Mouse (Mus musculus): Measurements from ENCODE around the gene Rem2. TPM values are rescaled to one million over a fixed set of nuclear protein-coding genes. Genes with fewer than 3 reads are reported as not detected.

The Rem2 gene
- polyA plus RNA-seq, 1 experiment from 2014 or later = 6.9 TPM

GRCm38 (mm10) chr14:54432078-54432836 is 43.6 kb upstream of the Rem2 start:
- Histone ChIP-seq H3K9ac (ENCODE audit: low read depth, low read length) (peak overlapping the region; percentile 99), H3K4me2 (replicated peaks; ENCODE audit: low read depth, low read length) (peak overlapping the region; percentile 64), H3K4me3 (ENCODE audit: low read length) (peak overlapping the region; percentile 93), H3K4me1 (ENCODE audit: control insufficient read depth, insufficient read depth, low read length) (peaks cover 40% of the 10 kb centered on the region), H3K36me3 (ENCODE audit: control insufficient read depth, insufficient read depth, low read length) (peaks cover 35% of the 10 kb centered on the region), H3K9me3 (ENCODE audit: control insufficient read depth, low read length) (no peaks in the 10 kb centered on the region), H3K27ac (ENCODE audit: low read depth, low read length) (peak overlapping the region; percentile 98), H3K27me3 (ENCODE audit: control insufficient read depth, insufficient read depth, low read length) (no peaks in the 10 kb centered on the region)
- 2% methylated on average over 54 of the region's 54 CpGs for WGBS
- peak; percentile 48 for ATAC-seq (ENCODE audit: low FRiP score, low TSS enrichment)

- H3K9me3 ChIP-seq (ENCODE audit: control insufficient read depth, low read length) = no peaks in the 10 kb centered on the region
- H3K4me3 ChIP-seq (ENCODE audit: low read length) = peak overlapping the region; percentile 93
- ATAC-seq (ENCODE audit: low FRiP score, low TSS enrichment) = peak; percentile 22
- H3K27ac ChIP-seq (ENCODE audit: low read depth, low read length) = peak overlapping the region; percentile 98
- peak overlapping the region; percentile 64 for H3K4me2 ChIP-seq (replicated peaks; ENCODE audit: low read depth, low read length)
- peaks cover 36% of the 10 kb centered on the region for H3K4me1 ChIP-seq (ENCODE audit: control insufficient read depth, insufficient read depth, low read length)
- WGBS = 22% methylated on average over 17 of the region's 17 CpGs
- no peaks in the 10 kb centered on the region for H3K27me3 ChIP-seq (ENCODE audit: control insufficient read depth, insufficient read depth, low read length)
- peaks cover 42% of the 10 kb centered on the region for H3K36me3 ChIP-seq (ENCODE audit: control insufficient read depth, insufficient read depth, low read length)
- peak overlapping the region; percentile 99 for H3K9ac ChIP-seq (ENCODE audit: low read depth, low read length)
Observed at GRCm38 (mm10) chr14:54432837-54433830, 42.8 kb upstream of the Rem2 start.

GRCm38 (mm10) chr14:54433941-54434531 is 41.9 kb upstream of the Rem2 start:
- Histone ChIP-seq H3K27ac (ENCODE audit: low read depth, low read length) (peak overlapping the region; percentile 37; the same call in 1 of the 2 replicates), H3K9ac (ENCODE audit: low read depth, low read length) (peak overlapping the region; percentile 99; the same call in 1 of the 2 replicates), H3K36me3 (ENCODE audit: control insufficient read depth, insufficient read depth, low read length) (peaks cover 45% of the 10 kb centered on the region), H3K4me3 (ENCODE audit: low read length) (peak overlapping the region; percentile 93), H3K9me3 (ENCODE audit: control insufficient read depth, low read length) (no peaks in the 10 kb centered on the region), H3K4me2 (replicated peaks; ENCODE audit: low read depth, low read length) (peak overlapping the region; percentile 64), H3K4me1 (ENCODE audit: control insufficient read depth, insufficient read depth, low read length) (peaks cover 36% of the 10 kb centered on the region), H3K27me3 (ENCODE audit: control insufficient read depth, insufficient read depth, low read length) (no peaks in the 10 kb centered on the region)
- ATAC-seq (ENCODE audit: low FRiP score, low TSS enrichment) = no peak
- 40% methylated on average over 12 of the region's 12 CpGs for WGBS

GRCm38 (mm10) chr14:54435194-54435918 is 40.5 kb upstream of the Rem2 start:
- H3K9me3 ChIP-seq (ENCODE audit: control insufficient read depth, low read length) = no peaks in the 10 kb centered on the region
- H3K4me2 ChIP-seq (replicated peaks; ENCODE audit: low read depth, low read length) = no peak overlapping the region
- no peak for ATAC-seq (ENCODE audit: low FRiP score, low TSS enrichment)
- H3K27me3 ChIP-seq (ENCODE audit: control insufficient read depth, insufficient read depth, low read length) = no peaks in the 10 kb centered on the region
- no peak overlapping the region for H3K4me3 ChIP-seq (ENCODE audit: low read length)
- H3K4me1 ChIP-seq (ENCODE audit: control insufficient read depth, insufficient read depth, low read length) = peaks cover 24% of the 10 kb centered on the region
- no peak overlapping the region for H3K9ac ChIP-seq (ENCODE audit: low read depth, low read length)
- 87% methylated on average over 11 of the region's 11 CpGs for WGBS
- peaks cover 48% of the 10 kb centered on the region for H3K36me3 ChIP-seq (ENCODE audit: control insufficient read depth, insufficient read depth, low read length)
- H3K27ac ChIP-seq (ENCODE audit: low read depth, low read length) = no peak overlapping the region

- Histone ChIP-seq H3K9ac (ENCODE audit: low read depth, low read length) (no peak overlapping the region), H3K36me3 (ENCODE audit: control insufficient read depth, insufficient read depth, low read length) (peaks cover 64% of the 10 kb centered on the region), H3K4me2 (replicated peaks; ENCODE audit: low read depth, low read length) (no peak overlapping the region), H3K4me3 (ENCODE audit: low read length) (no peak overlapping the region), H3K4me1 (ENCODE audit: control insufficient read depth, insufficient read depth, low read length) (peaks cover 4% of the 10 kb centered on the region), H3K9me3 (ENCODE audit: control insufficient read depth, low read length) (no peaks in the 10 kb centered on the region), H3K27ac (ENCODE audit: low read depth, low read length) (no peak overlapping the region), H3K27me3 (ENCODE audit: control insufficient read depth, insufficient read depth, low read length) (no peaks in the 10 kb centered on the region)
- 85% methylated on average over 12 of the region's 12 CpGs for WGBS
- ATAC-seq (ENCODE audit: low FRiP score, low TSS enrichment) = no peak
Observed at GRCm38 (mm10) chr14:54439155-54439554, 36.7 kb upstream of the Rem2 start.

GRCm38 (mm10) chr14:54439610-54440009 is 36.3 kb upstream of the Rem2 start:
- 60% methylated on average over 7 of the region's 7 CpGs for WGBS

GRCm38 (mm10) chr14:54440538-54440937 is 35.4 kb upstream of the Rem2 start:
- WGBS = 91% methylated on average over 14 of the region's 14 CpGs

More at GRCm38 (mm10) chr14:54439610-54440009, 36.3 kb upstream of the Rem2 start:
- Histone ChIP-seq H3K4me1 (ENCODE audit: control insufficient read depth, insufficient read depth, low read length) (no peaks in the 10 kb centered on the region; the same call in 1 of the 2 replicates), H3K36me3 (ENCODE audit: control insufficient read depth, insufficient read depth, low read length) (peaks cover 64% of the 10 kb centered on the region), H3K27ac (ENCODE audit: low read depth, low read length) (no peak overlapping the region), H3K9ac (ENCODE audit: low read depth, low read length) (no peak overlapping the region), H3K4me2 (replicated peaks; ENCODE audit: low read depth, low read length) (no peak overlapping the region), H3K9me3 (ENCODE audit: control insufficient read depth, low read length) (no peaks in the 10 kb centered on the region), H3K27me3 (ENCODE audit: control insufficient read depth, insufficient read depth, low read length) (no peaks in the 10 kb centered on the region), H3K4me3 (ENCODE audit: low read length) (no peak overlapping the region)
- ATAC-seq (ENCODE audit: low FRiP score, low TSS enrichment) = no peak

GRCm38 (mm10) chr14:54441365-54441764 is 34.5 kb upstream of the Rem2 start:
- Histone ChIP-seq H3K36me3 (ENCODE audit: control insufficient read depth, insufficient read depth, low read length) (peaks cover 54% of the 10 kb centered on the region), H3K4me3 (ENCODE audit: low read length) (no peak overlapping the region), H3K9me3 (ENCODE audit: control insufficient read depth, low read length) (no peaks in the 10 kb centered on the region), H3K4me1 (ENCODE audit: control insufficient read depth, insufficient read depth, low read length) (no peaks in the 10 kb centered on the region), H3K9ac (ENCODE audit: low read depth, low read length) (no peak overlapping the region), H3K27ac (ENCODE audit: low read depth, low read length) (no peak overlapping the region), H3K27me3 (ENCODE audit: control insufficient read depth, insufficient read depth, low read length) (no peaks in the 10 kb centered on the region), H3K4me2 (replicated peaks; ENCODE audit: low read depth, low read length) (no peak overlapping the region)
- ATAC-seq (ENCODE audit: low FRiP score, low TSS enrichment) = no peak
- WGBS = 82% methylated on average over 4 of the region's 4 CpGs

More at GRCm38 (mm10) chr14:54440538-54440937, 35.4 kb upstream of the Rem2 start:
- Histone ChIP-seq H3K36me3 (ENCODE audit: control insufficient read depth, insufficient read depth, low read length) (peaks cover 62% of the 10 kb centered on the region), H3K27me3 (ENCODE audit: control insufficient read depth, insufficient read depth, low read length) (no peaks in the 10 kb centered on the region), H3K9ac (ENCODE audit: low read depth, low read length) (no peak overlapping the region), H3K9me3 (ENCODE audit: control insufficient read depth, low read length) (no peaks in the 10 kb centered on the region), H3K4me3 (ENCODE audit: low read length) (no peak overlapping the region), H3K4me1 (ENCODE audit: control insufficient read depth, insufficient read depth, low read length) (no peaks in the 10 kb centered on the region), H3K4me2 (replicated peaks; ENCODE audit: low read depth, low read length) (no peak overlapping the region), H3K27ac (ENCODE audit: low read depth, low read length) (no peak overlapping the region)
- ATAC-seq (ENCODE audit: low FRiP score, low TSS enrichment) = no peak
